28 mouse cellular contexts compared by ENCODE assay signal in the genomic region with DNA sequence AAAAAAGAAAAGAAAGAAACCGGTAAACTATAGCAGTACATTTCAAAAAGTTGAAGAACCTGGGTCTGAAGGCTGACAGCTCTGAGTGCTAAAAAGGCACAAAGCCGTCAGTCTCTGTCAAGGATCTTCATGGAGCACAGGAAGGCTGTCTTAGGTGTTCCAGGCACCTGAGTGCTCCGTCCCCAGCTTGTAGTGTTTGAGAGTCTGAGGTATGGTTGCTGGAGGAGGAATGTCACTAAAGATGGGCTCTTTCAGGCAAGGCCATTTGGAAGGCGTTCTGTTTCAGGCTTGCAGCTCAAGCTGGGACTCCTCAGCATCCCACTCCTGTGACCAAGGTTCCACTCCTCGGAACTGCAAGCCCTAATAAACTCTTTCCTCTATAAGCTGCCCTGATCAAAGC. TPM values are rescaled to one million over a fixed set of nuclear protein-coding genes. Genes with fewer than 3 reads are reported as not detected.
DNase-seq lines count a peak whose midpoint lies in the region; ATAC-seq and TF ChIP-seq lines count a peak whose summit lies in the region.
"Had no signal": no experiment of that assay in that cellular context is flagged by ENCODE, and none has a peak within 500 bp of the region (broad histone marks: within the 10 kb centered on the region; RNA-seq: fewer than 3 reads in every experiment).

No protein-coding gene starts in this region.

- H3K4me1 ChIP-seq in heart, embryonic 10.5 days = no peaks in the 10 kb centered on the region
- H3K4me1 ChIP-seq in heart, adult 2 months (ENCODE audit: control insufficient read depth, insufficient read depth, low read length) = no peaks in the 10 kb centered on the region
- no peaks in the 10 kb centered on the region for H3K4me1 ChIP-seq in lung, embryonic 14.5 days (ENCODE audit: insufficient read depth)
- H3K4me1 ChIP-seq: embryonic facial prominence, embryonic 13.5 days; embryonic facial prominence, embryonic 15.5 days; forebrain, embryonic 10.5 days; forebrain, embryonic 12.5 days had no signal

- no peak for TF ChIP-seq POLR2A in heart, adult 2 months (IDR thresholded peaks at IDR 0.05; ENCODE audit: insufficient read depth, low read depth, low read length)

- H3K36me3 ChIP-seq in heart, embryonic 10.5 days = peaks cover 34% of the 10 kb centered on the region
- no peaks in the 10 kb centered on the region for H3K36me3 ChIP-seq in heart, adult 2 months (ENCODE audit: control insufficient read depth, insufficient read depth, low read length)
- H3K36me3 ChIP-seq in lung, embryonic 14.5 days (ENCODE audit: insufficient read depth) = peaks cover 24% of the 10 kb centered on the region

- TF ChIP-seq CTCF in heart, adult 2 months (IDR thresholded peaks at IDR 0.05) = no peak
- TF ChIP-seq CTCF in lung, embryonic 14.5 days (IDR thresholded peaks at IDR 0.05; ENCODE audit: low read depth) = no peak

- DNase-seq in heart, embryonic 10.5 days (ENCODE audit: low spot score) = peak; percentile 48
- no peak for DNase-seq in heart, adult 2 months
- DNase-seq in lung, embryonic 14.5 days = peak; percentile 37
- DNase-seq in lung, postnatal 25 days (ENCODE audit: low spot score) = no peak
- peak; percentile 32 for DNase-seq in testis, postnatal 10 days (ENCODE audit: low spot score)
- no peak for DNase-seq in testis, postnatal 14 days (ENCODE audit: low spot score)
- DNase-seq: adrenal gland, adult 2 months; adrenal gland, postnatal 10 days; adrenal gland, postnatal 25 days; cerebellum, adult 11 months; cerebellum, adult 18-20 months; cerebellum, adult 8-10 months; cerebellum, adult 9-11 months; cerebellum, postnatal 14 days; cerebellum, postnatal 36 days; embryo, embryonic 11 days had no signal

- WGBS in heart, embryonic 10.5 days = 79% methylated on average over 5 of the region's 5 CpGs
- 85% methylated on average over 5 of the region's 5 CpGs for WGBS in heart, adult 2 months
- 66% methylated on average over 5 of the region's 5 CpGs for WGBS in lung, embryonic 14.5 days

- intact Hi-C loops in heart, adult 2 months (cut with DNase I) = loop anchor here (10.0 kb wide), 1 partner anchor 107 kb away; a partner anchor contains a TSS

- H3K79me2 ChIP-seq in heart, adult 2 months (replicated peaks; ENCODE audit: control insufficient read depth, insufficient read depth, low read length) = no peaks in the 10 kb centered on the region

- no peaks in the 10 kb centered on the region for H3K27me3 ChIP-seq in heart, embryonic 10.5 days (ENCODE audit: insufficient read depth, poor library complexity, severe bottlenecking)
- H3K27me3 ChIP-seq in heart, adult 2 months (ENCODE audit: control insufficient read depth, insufficient read depth, low read length) = no peaks in the 10 kb centered on the region
- no peaks in the 10 kb centered on the region for H3K27me3 ChIP-seq in lung, embryonic 14.5 days (ENCODE audit: insufficient read depth, low read length)
- H3K27me3 ChIP-seq: embryonic facial prominence, embryonic 13.5 days; embryonic facial prominence, embryonic 15.5 days; forebrain, embryonic 12.5 days had no signal

- TF ChIP-seq EP300 in heart, adult 2 months (IDR thresholded peaks at IDR 0.05; ENCODE audit: insufficient read depth, low read depth, low read length) = no peak

- H3K9ac ChIP-seq in heart, adult 2 months (ENCODE audit: low read depth, low read length) = no peak overlapping the region
- no peak overlapping the region for H3K9ac ChIP-seq in lung, embryonic 14.5 days
- H3K9ac ChIP-seq: embryonic facial prominence, embryonic 13.5 days; embryonic facial prominence, embryonic 15.5 days; forebrain, embryonic 12.5 days had no signal

- no peak for ATAC-seq in lung, embryonic 14.5 days (ENCODE audit: insufficient read depth)
- ATAC-seq: forebrain, embryonic 14.5 days had no signal

- H3K27ac ChIP-seq in heart, embryonic 10.5 days = no peak overlapping the region
- no peak overlapping the region for H3K27ac ChIP-seq in heart, adult 2 months
- no peak overlapping the region for H3K27ac ChIP-seq in lung, embryonic 14.5 days (ENCODE audit: low read depth)
- H3K27ac ChIP-seq: embryonic facial prominence, embryonic 13.5 days; embryonic facial prominence, embryonic 15.5 days; forebrain, embryonic 10.5 days; forebrain, embryonic 12.5 days had no signal

- no peak overlapping the region for H3K4me2 ChIP-seq in lung, embryonic 14.5 days
- H3K4me2 ChIP-seq: embryonic facial prominence, embryonic 13.5 days; embryonic facial prominence, embryonic 15.5 days; forebrain, embryonic 12.5 days had no signal

- H3K9me3 ChIP-seq in heart, embryonic 10.5 days = no peaks in the 10 kb centered on the region
- H3K9me3 ChIP-seq in lung, embryonic 14.5 days (ENCODE audit: low read depth, low read length) = no peaks in the 10 kb centered on the region
- H3K9me3 ChIP-seq: embryonic facial prominence, embryonic 13.5 days; embryonic facial prominence, embryonic 15.5 days; forebrain, embryonic 10.5 days; forebrain, embryonic 12.5 days had no signal

- H3K4me3 ChIP-seq in heart, embryonic 10.5 days = no peak overlapping the region
- H3K4me3 ChIP-seq in heart, adult 2 months = no peak overlapping the region
- no peak overlapping the region for H3K4me3 ChIP-seq in lung, embryonic 14.5 days (ENCODE audit: low read depth, low read length)
- H3K4me3 ChIP-seq: embryonic facial prominence, embryonic 13.5 days; embryonic facial prominence, embryonic 15.5 days; erythroblast, embryonic 14.5 days; forebrain, embryonic 10.5 days; forebrain, embryonic 12.5 days had no signal

RNA-seq across cellular contexts. Expression of a gene that starts 22.2 kb away (rescaled TPM):
- 23.5 and 24.9 TPM in 2 replicates for polyA plus RNA-seq in heart, embryonic 10.5 days (2016; fragmentation: Nextera tagmentation; extraction: Ambion mirVana)
- total RNA-seq in heart, adult 2 months (2021) = 10 to 100 TPM; 10.9 to 12.7 TPM
- polyA plus RNA-seq in heart, adult 2 months (2012; rRNA removed) = 2.8 and 6.4 TPM in 2 replicates
- polyA plus RNA-seq in lung, embryonic 14.5 days (2014; fragmentation: Nextera tagmentation; extraction: Ambion mirVana) = 33.7 and 37.1 TPM in 2 replicates

RNA-seq across cellular contexts. Expression of a gene that starts 58.5 kb away (rescaled TPM):
- polyA plus RNA-seq in heart, embryonic 10.5 days (2016; fragmentation: Nextera tagmentation; extraction: Ambion mirVana) = not detected in 2 replicates
- total RNA-seq in heart, adult 2 months (2021) = 1 to 10 TPM; 1.9 to 2.2 TPM
- polyA plus RNA-seq in heart, adult 2 months (2012; rRNA removed) = not detected in 2 replicates
- not detected in 2 replicates for polyA plus RNA-seq in lung, embryonic 14.5 days (2014; fragmentation: Nextera tagmentation; extraction: Ambion mirVana)
- total RNA-seq: adrenal gland, postnatal 25 days; common myeloid progenitor, adult 5-6 weeks; ES-E14; MEL had no signal
- polyA plus RNA-seq: adrenal gland, adult 2 months; brain, embryonic 14.5 days; C2C12; embryonic facial prominence, embryonic 11.5 days; embryonic facial prominence, embryonic 13.5 days; embryonic facial prominence, embryonic 15.5 days; forebrain, embryonic 10.5 days; forebrain, embryonic 12.5 days; forebrain, embryonic 14.5 days had no signal

Comparison
In these comparisons a context has a peak if more than half of its experiments do, and no peak if none do; other contexts are left out.
1. DNase-seq: peak in heart, embryonic 10.5 days (single experiment), lung, embryonic 14.5 days (single experiment) and testis, postnatal 10 days (single experiment); none in heart, adult 2 months (0 of 2), lung, postnatal 25 days (single experiment) and testis, postnatal 14 days (single experiment).